Mouse (Mus musculus) brain, embryonic 14.5 days (tissue): ENCODE data around the gene Zfp384.

Source experiments
- CTCF ChIP-seq: fragments of 200-500 bp; IDR thresholded peaks from 2 replicates; pipeline ENCODE4 v1.5.1; 2012; ENCODE audit warnings: inconsistent platforms, mild to moderate bottlenecking, moderate library complexity, borderline replicate concordance; ENCODE audit not compliant: insufficient read depth, insufficient read length; ENCODE audit errors: extremely low read depth
- POLR2A ChIP-seq: fragments of 200-500 bp; IDR thresholded peaks from 2 replicates; pipeline ENCODE4 v1.6.1; 2012; ENCODE audit warnings: mild to moderate bottlenecking, inconsistent platforms, borderline replicate concordance; ENCODE audit not compliant: poor library complexity, insufficient read depth, insufficient read length, severe bottlenecking; ENCODE audit errors: extremely low read depth

- TF ChIP-seq POLR2A (0 out of 2 replicates have a peak, but pooled peaks have one; percentile 26), CTCF (no peak)
These were observed 288 bp upstream of the Zfp384 start for GRCm38 (mm10) chr6:125008586-125009128.
